Mouse (Mus musculus) limb, embryonic 15.5 days (tissue): ENCODE data around the gene Rsrp1. TPM values are rescaled to one million over a fixed set of nuclear protein-coding genes. Genes with fewer than 3 reads are reported as not detected.
A peak's percentile ranks its signal among the peaks of the same experiment; 100 is the strongest.
"Not testable (repeated sequence)": the region's sequence is repeated elsewhere in the genome, so short reads cannot be mapped to it uniquely, and the experiment has no call there.

Experiments used
- ATAC-seq: fragments of 200-750 bp; cut with Nextera tagmentation; 2 replicates; pipeline ENCODE4 v1.8.0; 2017; ENCODE audit warnings: low read depth, moderate TSS enrichment; ENCODE audit not compliant: insufficient number of reproducible peaks, low FRiP score, low TSS enrichment
- H3K27ac ChIP-seq: fragments of 300-500 bp; sonication (generic); 2 replicates; pipeline ENCODE4 v1.5.1; 2015; ENCODE audit warnings: moderate library complexity, mild to moderate bottlenecking, inconsistent platforms
- H3K27me3 ChIP-seq: fragments of 300-500 bp; sonication (generic); 2 replicates; pipeline ENCODE4 v1.6.1; 2015; ENCODE audit warnings: inconsistent platforms
- H3K36me3 ChIP-seq: fragments of 300-500 bp; sonication (generic); 2 replicates; pipeline ENCODE4 v1.6.1; 2015; ENCODE audit warnings: inconsistent platforms
- H3K4me1 ChIP-seq: fragments of 300-500 bp; sonication (generic); 2 replicates; pipeline ENCODE4 v1.6.1; 2015; ENCODE audit warnings: inconsistent platforms
- H3K4me2 ChIP-seq: fragments of 300-500 bp; sonication (generic); 2 replicates; pipeline ENCODE4 v1.6.1; 2015; ENCODE audit warnings: mild to moderate bottlenecking, inconsistent platforms
- H3K4me3 ChIP-seq: fragments of 300-500 bp; sonication (generic); 2 replicates; pipeline ENCODE4 v1.5.1; 2015; ENCODE audit warnings: mild to moderate bottlenecking, inconsistent platforms
- H3K9ac ChIP-seq: fragments of 300-500 bp; sonication (generic); 2 replicates; pipeline ENCODE4 v1.6.1; 2015; ENCODE audit warnings: inconsistent platforms
- H3K9me3 ChIP-seq: fragments of 300-500 bp; sonication (generic); 2 replicates; pipeline ENCODE4 v1.6.1; 2016; ENCODE audit warnings: inconsistent platforms
- WGBS: fragments of 180-500 bp; shearing (Covaris S2); methylation state at CpG from one replicate; pipeline ENCODE4 v1.1.7; 2015; 5-methylcytosine and 5-hydroxymethylcytosine counted together
- polyA plus RNA-seq: library from polyadenylated mRNA; unstranded; fragments of >200 nt; fragmentation: Nextera tagmentation; extraction: Ambion mirVana; gene quantifications from 2 replicates; pipeline ENCODE4 v1.2.1, GENCODE M21; 2015

Gene Rsrp1
- 496 and 523 TPM in 2 replicates for polyA plus RNA-seq

GRCm38 (mm10) chr4:134923258-134924018 is at the start of gene Rsrp1:
Gene Rsrp1 (plus strand): TSS chr4:134923592.
- H3K27ac ChIP-seq = peak within 1 kb of the TSS; percentile 96
- WGBS = under 1% methylated on average over 64 of the region's 64 CpGs
- ATAC-seq = peak; percentile 91
- peak within 1 kb of the TSS; percentile 63 for H3K4me2 ChIP-seq
- no peaks in the 10 kb centered on the region for H3K27me3 ChIP-seq
- no peaks in the 10 kb centered on the region for H3K9me3 ChIP-seq
- H3K4me1 ChIP-seq = peaks cover 14% of the 10 kb centered on the region
- peak within 1 kb of the TSS; percentile 100 for H3K4me3 ChIP-seq
- peak within 1 kb of the TSS; percentile 98 for H3K9ac ChIP-seq
- peaks cover 30% of the 10 kb centered on the region for H3K36me3 ChIP-seq

GRCm38 (mm10) chr4:134876171-134876570 is 47.2 kb upstream of the Rsrp1 start:
- Histone ChIP-seq H3K9ac (no peak overlapping the region), H3K36me3 (no peaks in the 10 kb centered on the region), H3K4me1 (peaks cover 11% of the 10 kb centered on the region), H3K4me3 (no peak overlapping the region), H3K27ac (no peak overlapping the region), H3K27me3 (no peaks in the 10 kb centered on the region), H3K9me3 (no peaks in the 10 kb centered on the region), H3K4me2 (no peak overlapping the region)
- ATAC-seq = no peak
- 80% methylated on average over 9 of the region's 9 CpGs for WGBS

- WGBS = 4% methylated on average over 17 of the region's 17 CpGs
- Histone ChIP-seq H3K27me3 (no peaks in the 10 kb centered on the region), H3K4me3 (peak overlapping the region; percentile 37), H3K27ac (no peak overlapping the region), H3K4me2 (peak overlapping the region; percentile 82), H3K9ac (0 out of 2 replicates have a peak overlapping the region, but pooled peaks have one; percentile 26), H3K9me3 (no peaks in the 10 kb centered on the region), H3K36me3 (no peaks in the 10 kb centered on the region), H3K4me1 (peaks cover 11% of the 10 kb centered on the region)
- ATAC-seq = no peak
Measured at GRCm38 (mm10) chr4:134879410-134879981, 43.9 kb upstream of the Rsrp1 start.

- H3K9ac ChIP-seq = 0 out of 2 replicates have a peak overlapping the region, but pooled peaks have one; percentile 26
Measured at GRCm38 (mm10) chr4:134880041-134880440, 43.4 kb upstream of the Rsrp1 start.

GRCm38 (mm10) chr4:134883266-134883665 is 40.1 kb upstream of the Rsrp1 start:
- no peak overlapping the region for H3K4me3 ChIP-seq
- WGBS = 31% methylated on average over 7 of the region's 7 CpGs
- H3K36me3 ChIP-seq = no peaks in the 10 kb centered on the region
- H3K4me2 ChIP-seq = no peak overlapping the region
- peaks cover 11% of the 10 kb centered on the region for H3K4me1 ChIP-seq
- no peak overlapping the region for H3K27ac ChIP-seq
- no peaks in the 10 kb centered on the region for H3K9me3 ChIP-seq
- H3K27me3 ChIP-seq = no peaks in the 10 kb centered on the region
- H3K9ac ChIP-seq = no peak overlapping the region
- ATAC-seq = no peak

More at GRCm38 (mm10) chr4:134880041-134880440, 43.4 kb upstream of the Rsrp1 start:
- Histone ChIP-seq H3K4me1 (peaks cover 11% of the 10 kb centered on the region), H3K27me3 (no peaks in the 10 kb centered on the region), H3K4me2 (peak overlapping the region; percentile 82), H3K9me3 (no peaks in the 10 kb centered on the region), H3K36me3 (no peaks in the 10 kb centered on the region), H3K27ac (no peak overlapping the region), H3K4me3 (peak overlapping the region; percentile 37)
- ATAC-seq = no peak
- WGBS = 31% methylated on average over 6 of the region's 6 CpGs

GRCm38 (mm10) chr4:134883808-134884207 is 39.6 kb upstream of the Rsrp1 start:
- H3K27ac ChIP-seq = no peak overlapping the region
- 84% methylated on average over 10 of the region's 10 CpGs for WGBS
- H3K36me3 ChIP-seq = no peaks in the 10 kb centered on the region
- no peaks in the 10 kb centered on the region for H3K9me3 ChIP-seq
- H3K4me3 ChIP-seq = no peak overlapping the region
- no peak overlapping the region for H3K9ac ChIP-seq
- H3K4me2 ChIP-seq = no peak overlapping the region
- no peaks in the 10 kb centered on the region for H3K27me3 ChIP-seq
- peaks cover 11% of the 10 kb centered on the region for H3K4me1 ChIP-seq
- no peak for ATAC-seq

- no peak for ATAC-seq
- no peak overlapping the region for H3K4me3 ChIP-seq
- H3K27ac ChIP-seq = no peak overlapping the region
- H3K9ac ChIP-seq = no peak overlapping the region
- 86% methylated on average over 4 of the region's 4 CpGs for WGBS
- no peaks in the 10 kb centered on the region for H3K9me3 ChIP-seq
- H3K36me3 ChIP-seq = no peaks in the 10 kb centered on the region
- H3K27me3 ChIP-seq = no peaks in the 10 kb centered on the region
- peaks cover 6% of the 10 kb centered on the region for H3K4me1 ChIP-seq
- no peak overlapping the region for H3K4me2 ChIP-seq
Measured at GRCm38 (mm10) chr4:134884364-134884763, 39.0 kb upstream of the Rsrp1 start.

- ATAC-seq = no peak
- no peak overlapping the region for H3K9ac ChIP-seq
- peaks cover 19% of the 10 kb centered on the region for H3K36me3 ChIP-seq
- no peak overlapping the region for H3K4me3 ChIP-seq
- no peaks in the 10 kb centered on the region for H3K4me1 ChIP-seq
- H3K27ac ChIP-seq = no peak overlapping the region
- no peak overlapping the region for H3K4me2 ChIP-seq
- 77% methylated on average over 6 of the region's 6 CpGs for WGBS
- H3K27me3 ChIP-seq = no peaks in the 10 kb centered on the region
- no peaks in the 10 kb centered on the region for H3K9me3 ChIP-seq
Measured at GRCm38 (mm10) chr4:134892096-134892495, 31.3 kb upstream of the Rsrp1 start.

- 92% methylated on average over 6 of the region's 6 CpGs for WGBS
- no peak for ATAC-seq
- H3K36me3 ChIP-seq = peaks cover 69% of the 10 kb centered on the region
Measured at GRCm38 (mm10) chr4:134897256-134897655, 26.1 kb upstream of the Rsrp1 start.

GRCm38 (mm10) chr4:134901126-134901525 is 22.3 kb upstream of the Rsrp1 start:
- Histone ChIP-seq H3K9me3 (no peaks in the 10 kb centered on the region), H3K27ac (no peak overlapping the region), H3K9ac (no peak overlapping the region), H3K36me3 (peaks cover 98% of the 10 kb centered on the region), H3K4me2 (no peak overlapping the region), H3K27me3 (no peaks in the 10 kb centered on the region), H3K4me3 (no peak overlapping the region), H3K4me1 (no peaks in the 10 kb centered on the region)
- WGBS = 92% methylated on average over 8 of the region's 8 CpGs
- ATAC-seq = no peak

More at GRCm38 (mm10) chr4:134897256-134897655, 26.1 kb upstream of the Rsrp1 start:
- H3K4me3 ChIP-seq = no peak overlapping the region
- no peak overlapping the region for H3K27ac ChIP-seq
- H3K9me3 ChIP-seq = no peaks in the 10 kb centered on the region
- no peaks in the 10 kb centered on the region for H3K4me1 ChIP-seq
- H3K9ac ChIP-seq = no peak overlapping the region
- H3K4me2 ChIP-seq = no peak overlapping the region
- H3K27me3 ChIP-seq = no peaks in the 10 kb centered on the region

- ATAC-seq = no peak
- 77% methylated on average over 7 of the region's 7 CpGs for WGBS
- H3K27me3 ChIP-seq = no peaks in the 10 kb centered on the region
- H3K27ac ChIP-seq = no peak overlapping the region
- no peak overlapping the region for H3K4me3 ChIP-seq
- H3K4me1 ChIP-seq = no peaks in the 10 kb centered on the region
- no peak overlapping the region for H3K4me2 ChIP-seq
- H3K36me3 ChIP-seq = peaks cover 98% of the 10 kb centered on the region
- H3K9ac ChIP-seq = no peak overlapping the region
- no peaks in the 10 kb centered on the region for H3K9me3 ChIP-seq
Measured at GRCm38 (mm10) chr4:134903046-134903445, 20.3 kb upstream of the Rsrp1 start.

- not testable (repeated sequence) for H3K27me3 ChIP-seq, H3K4me2 ChIP-seq, H3K27ac ChIP-seq, H3K9me3 ChIP-seq, H3K9ac ChIP-seq, ATAC-seq, H3K4me3 ChIP-seq
- WGBS = 92% methylated on average over 8 of the region's 8 CpGs
- H3K4me1 ChIP-seq = peaks cover 15% of the 10 kb centered on the region
- peaks cover 49% of the 10 kb centered on the region for H3K36me3 ChIP-seq
Measured at GRCm38 (mm10) chr4:134911406-134911805, 12.0 kb upstream of the Rsrp1 start.
